Mouse (Mus musculus) CH12.LX (cell line): ENCODE measurements at regions not wholly inside any gene's neighbourhood (a gene's known extent, or its start where the extent isn't known, plus 50 kb on each side); places are given as distances from the start of the nearest gene placed in this dataset.

ENCODE experiments used
- DNase-seq: peaks from one replicate; pipeline ENCODE4 v3.0.0-alpha.2; 2013; ENCODE audit errors: extremely low read depth
- H3K27ac ChIP-seq: 2 replicates; pipeline ENCODE4 v1.5.1; 2012; ENCODE audit warnings: low read depth, mild to moderate bottlenecking, control low read depth, moderate library complexity; ENCODE audit not compliant: insufficient read depth
- H3K27me3 ChIP-seq: replicated peaks from 2 replicates; pipeline ENCODE3; 2012; ENCODE audit warnings: inconsistent platforms
- H3K36me3 ChIP-seq, 2 experiments: replicated peaks in 1 of 2; 2 replicates each; pipeline versions ENCODE3 to v1.6.1; 2012; ENCODE audit warnings: inconsistent platforms in 1 of 2, low read length in 1 of 2, mild to moderate bottlenecking in 1 of 2, mixed read lengths in 1 of 2, moderate library complexity in 1 of 2; ENCODE audit not compliant: control insufficient read depth in 1 of 2, insufficient read depth in 1 of 2
- H3K4me1 ChIP-seq, 2 experiments: 2 replicates each; pipeline ENCODE4 v1.6.1; 2012; ENCODE audit warnings: inconsistent platforms in 1 of 2, moderate library complexity in 1 of 2; ENCODE audit not compliant: insufficient read depth in 2 of 2, control insufficient read depth in 1 of 2
- H3K4me2 ChIP-seq: 2 replicates; pipeline ENCODE4 v1.6.1; 2012; ENCODE audit warnings: low read depth, mild to moderate bottlenecking, control low read depth; ENCODE audit not compliant: poor library complexity, insufficient read depth, severe bottlenecking
- H3K4me3 ChIP-seq, 3 experiments: fragments of 150-350 bp in 1 of 3; sonication (generic) in 1 of 3; replicated peaks in 1 of 3; 2 replicates each; pipeline versions ENCODE3 to v1.5.1; 2011 to 2012; ENCODE audit warnings: low read depth in 2 of 3, low read length in 2 of 3, mild to moderate bottlenecking in 2 of 3, moderate library complexity in 2 of 3, control low read depth in 1 of 3, improper control_type of control experiment in 1 of 3, inconsistent platforms in 1 of 3, mixed read lengths in 1 of 3; ENCODE audit not compliant: poor library complexity in 1 of 3
- H3K79me2 ChIP-seq: replicated peaks from 2 replicates; pipeline ENCODE4 v1.6.1; 2012; ENCODE audit warnings: mild to moderate bottlenecking, moderate library complexity; ENCODE audit not compliant: control insufficient read depth, poor library complexity, insufficient read depth, severe bottlenecking; ENCODE audit errors: extremely low read depth
- H3K9ac ChIP-seq: 2 replicates; pipeline ENCODE4 v1.6.1; 2012; ENCODE audit warnings: low read depth, mild to moderate bottlenecking, control low read depth, moderate library complexity; ENCODE audit not compliant: insufficient read depth
- H3K9me3 ChIP-seq: replicated peaks from 2 replicates; pipeline ENCODE3; 2012; ENCODE audit warnings: low read length, inconsistent platforms, mixed read lengths
- BHLHE40 ChIP-seq: IDR thresholded peaks from 2 replicates; pipeline ENCODE4 v1.6.1; 2011; ENCODE audit warnings: mild to moderate bottlenecking, low read depth, low read length, improper control_type of control experiment
- CHD1 ChIP-seq: IDR thresholded peaks from 2 replicates; pipeline ENCODE4 v1.6.1; 2012; ENCODE audit warnings: low read depth, low read length, improper control_type of control experiment, inconsistent platforms
- CHD2 ChIP-seq: IDR thresholded peaks from 2 replicates; pipeline ENCODE4 v1.6.1; 2011; ENCODE audit warnings: low read length, improper control_type of control experiment
- CTCF ChIP-seq, 2 experiments: IDR thresholded peaks in 1 of 2; conservative IDR thresholded peaks in 1 of 2; 2 replicates each; pipeline ENCODE4 v1.5.1; 2011 to 2012; ENCODE audit warnings: low read depth in 2 of 2, low read length in 2 of 2, improper control_type of control experiment in 1 of 2, inconsistent platforms in 1 of 2, mild to moderate bottlenecking in 1 of 2, moderate library complexity in 1 of 2
- E2F4 ChIP-seq: IDR thresholded peaks from 2 replicates; pipeline ENCODE4 v1.6.1; 2011; ENCODE audit warnings: low read depth, low read length, improper control_type of control experiment; ENCODE audit not compliant: insufficient replicate concordance
- EP300 ChIP-seq: IDR thresholded peaks from 2 replicates; pipeline ENCODE4 v1.6.1; 2011; ENCODE audit warnings: low read length, improper control_type of control experiment
- IRF4 ChIP-seq: IDR thresholded peaks from 2 replicates; pipeline ENCODE4 v1.6.1; 2014; ENCODE audit warnings: low read depth, mild to moderate bottlenecking, inconsistent platforms, low read length, improper control_type of control experiment
- JUN ChIP-seq: IDR thresholded peaks from 2 replicates; pipeline ENCODE4 v1.6.1; 2011; ENCODE audit warnings: low read depth, mild to moderate bottlenecking, low read length, improper control_type of control experiment, moderate library complexity; ENCODE audit not compliant: insufficient read depth
- JUND ChIP-seq: conservative IDR thresholded peaks from 2 replicates; pipeline ENCODE4 v1.6.1; 2011; ENCODE audit warnings: low read depth, low read length, improper control_type of control experiment
- MEF2A ChIP-seq: IDR thresholded peaks from 2 replicates; pipeline ENCODE4 v1.6.1; 2014; ENCODE audit warnings: low read depth, mild to moderate bottlenecking, inconsistent platforms, low read length, improper control_type of control experiment, borderline replicate concordance
- MYC ChIP-seq: IDR thresholded peaks from 2 replicates; pipeline ENCODE4 v1.6.1; 2011; ENCODE audit warnings: low read depth, mild to moderate bottlenecking, improper control_type of control experiment, low read length
- NRF1 ChIP-seq: IDR thresholded peaks from 2 replicates; pipeline ENCODE4 v1.6.1; 2014; ENCODE audit warnings: low read depth, mild to moderate bottlenecking, inconsistent platforms, low read length, improper control_type of control experiment, moderate library complexity
- PAX5 ChIP-seq: IDR thresholded peaks from 2 replicates; pipeline ENCODE4 v1.6.1; 2012; ENCODE audit warnings: low read length, inconsistent platforms, mixed read lengths
- POLR2A ChIP-seq: IDR thresholded peaks from 2 replicates; pipeline ENCODE4 v1.6.1; 2011; ENCODE audit warnings: low read depth, mild to moderate bottlenecking, improper control_type of control experiment, low read length
- POLR2AphosphoS2 ChIP-seq: IDR thresholded peaks from 2 replicates; pipeline ENCODE4 v1.6.1; 2011; ENCODE audit warnings: low read depth, low read length, improper control_type of control experiment
- RCOR1 ChIP-seq: conservative IDR thresholded peaks from 2 replicates; pipeline ENCODE4 v1.6.1; 2012; ENCODE audit warnings: low read depth, mild to moderate bottlenecking, inconsistent platforms, low read length, improper control_type of control experiment
- SIN3A ChIP-seq: IDR thresholded peaks from 2 replicates; pipeline ENCODE4 v1.6.1; 2012; ENCODE audit warnings: low read length, improper control_type of control experiment, inconsistent platforms
- SMC3 ChIP-seq: IDR thresholded peaks from 2 replicates; pipeline ENCODE4 v1.6.1; 2011; ENCODE audit warnings: low read depth, low read length, improper control_type of control experiment
- UBTF ChIP-seq: IDR thresholded peaks from 2 replicates; pipeline ENCODE4 v1.6.1; 2012; ENCODE audit warnings: low read depth, mild to moderate bottlenecking, inconsistent platforms, low read length, improper control_type of control experiment, moderate library complexity
- USF1 ChIP-seq: IDR thresholded peaks from 2 replicates; pipeline ENCODE4 v1.6.1; 2014; ENCODE audit warnings: low read depth, mild to moderate bottlenecking, inconsistent platforms, low read length, improper control_type of control experiment
- USF2 ChIP-seq: conservative IDR thresholded peaks from 2 replicates; pipeline ENCODE4 v1.6.1; 2011; ENCODE audit warnings: low read depth, low read length, improper control_type of control experiment
- ZC3H11A ChIP-seq: IDR thresholded peaks from 2 replicates; pipeline ENCODE4 v1.6.1; 2012; ENCODE audit warnings: low read depth, mild to moderate bottlenecking, inconsistent platforms, low read length, improper control_type of control experiment
- dilution Hi-C: fragments of 300-500 bp; cut with MboI; formaldehyde crosslinking; loops from 2 replicates; pipeline ENCODE4 v1.14.3; 2020; ENCODE audit warnings: low sequenced_read_pairs; ENCODE audit not compliant: extremely low pct_unique_long_range_greater_than_20kb, extremely low pct_ligation_motif_present
- in situ Hi-C: fragments of 300-500 bp; cut with MboI; formaldehyde crosslinking; loops from 3 replicates; pipeline ENCODE4 v1.14.3; 2019; ENCODE audit warnings: low sequenced_read_pairs, low pct_ligation_motif_present, low pct_unique_long_range_greater_than_20kb, mixed read lengths

- Histone ChIP-seq H3K9ac (no peak overlapping the region), H3K79me2 (no peaks in the 10 kb centered on the region), H3K4me2 (no peak overlapping the region), H3K36me3 (no peaks in the 10 kb centered on the region), H3K4me1 (no peaks in the 10 kb centered on the region), H3K4me3 (no peak overlapping the region), H3K9me3 (no peaks in the 10 kb centered on the region), H3K27me3 (no peaks in the 10 kb centered on the region), H3K27ac (no peak overlapping the region)
- TF ChIP-seq SIN3A (no peak), UBTF (no peak), BHLHE40 (no peak), E2F4 (no peak), IRF4 (no peak), MYC (no peak), JUND (no peak), POLR2AphosphoS2 (no peak), POLR2A (no peak), USF1 (no peak), CTCF (conservative IDR thresholded peaks at IDR 0.05 in 1 of 2, IDR thresholded peaks at IDR 0.05 in 1 of 2; ENCODE audit: low read depth in 2 of 2, low read length in 2 of 2) (no peak), PAX5 (no peak), ZC3H11A (no peak), JUN (no peak), SMC3 (no peak), CHD2 (no peak), RCOR1 (no peak), CHD1 (no peak), NRF1 (no peak)
- no peak for DNase-seq
- in situ Hi-C loops (no loop called here), dilution Hi-C loops (no loop called here)
Measured at GRCm38 (mm10) chrX:14279736-14280135, 68.8 kb downstream of the H2al1n start.

GRCm38 (mm10) chrX:14294890-14295289 is 83.9 kb downstream of the H2al1n start:
- no peaks in the 10 kb centered on the region for H3K27me3 ChIP-seq
- H3K9ac ChIP-seq, result no peak overlapping the region
- DNase-seq, result no peak
- H3K27ac ChIP-seq, result no peak overlapping the region
- H3K4me2 ChIP-seq, result no peak overlapping the region
- no peaks in the 10 kb centered on the region for H3K4me1 ChIP-seq
- H3K4me3 ChIP-seq, result no peak overlapping the region
- dilution Hi-C loops, result no loop called here
- H3K9me3 ChIP-seq, result no peaks in the 10 kb centered on the region
- no peaks in the 10 kb centered on the region for H3K79me2 ChIP-seq
- H3K36me3 ChIP-seq, result no peaks in the 10 kb centered on the region
- in situ Hi-C loops, result no loop called here
- TF ChIP-seq JUND, result no peak
- no peak for TF ChIP-seq MEF2A
- TF ChIP-seq EP300, result no peak
- TF ChIP-seq JUN, result no peak
- TF ChIP-seq CTCF (conservative IDR thresholded peaks at IDR 0.05 in 1 of 2, IDR thresholded peaks at IDR 0.05 in 1 of 2; ENCODE audit: low read depth in 2 of 2, low read length in 2 of 2), result no peak
- TF ChIP-seq USF2, result no peak
